Mouse (Mus musculus): Measurements from ENCODE around the gene Tesk2. TPM values are rescaled to one million over a fixed set of nuclear protein-coding genes. Genes with fewer than 3 reads are reported as not detected.
"Not testable (repeated sequence)": the region's sequence is repeated elsewhere in the genome, so short reads cannot be mapped to it uniquely, and the experiment has no call there.

Tesk2 gene
- total RNA-seq, 2 experiments from 2014 or later: 5.2 to 5.4 TPM

- DNase-seq (ENCODE audit: low spot score in 2 of 2): no peak
Observed at GRCm38 (mm10) chr4:116787985-116788760, 67.4 kb downstream of the Tesk2 start.

GRCm38 (mm10) chr4:116788956-116789355 is 68.2 kb downstream of the Tesk2 start:
- DNase-seq (ENCODE audit: low spot score in 2 of 2): peak; percentile 69 to 89

- no peak for DNase-seq (ENCODE audit: low spot score in 2 of 2)
Observed at GRCm38 (mm10) chr4:116792453-116792852, 71.7 kb downstream of the Tesk2 start.

- no peak for DNase-seq (ENCODE audit: low spot score in 2 of 2)
Observed at GRCm38 (mm10) chr4:116794273-116794672, 73.5 kb downstream of the Tesk2 start.

- no peak for DNase-seq (ENCODE audit: low spot score in 2 of 2)
Observed at GRCm38 (mm10) chr4:116796442-116797110, 75.8 kb downstream of the Tesk2 start.

- no peak for DNase-seq (ENCODE audit: low spot score in 2 of 2)
Observed at GRCm38 (mm10) chr4:116799901-116800300, 79.2 kb downstream of the Tesk2 start.

GRCm38 (mm10) chr4:116807197-116808129 is 86.7 kb downstream of the Tesk2 start, which contains the start of the genes Toe1 and Mutyh:
TSS of gene Toe1 (minus strand) at chr4:116807640.
TSS of gene Mutyh (plus strand) at chr4:116807723.
- peak; percentile 83 to 94 for DNase-seq (ENCODE audit: low spot score in 2 of 2)

- no peak for DNase-seq (ENCODE audit: low spot score in 2 of 2)
Observed at GRCm38 (mm10) chr4:116811012-116811411, 90.3 kb downstream of the Tesk2 start.

GRCm38 (mm10) chr4:116815276-116815675 is 94.5 kb downstream of the Tesk2 start:
- DNase-seq (ENCODE audit: low spot score in 2 of 2): no peak

- DNase-seq (ENCODE audit: low spot score in 2 of 2): peak; percentile 52 to 68
Observed at GRCm38 (mm10) chr4:116817486-116817885, 96.7 kb downstream of the Tesk2 start.

- no peak for DNase-seq (ENCODE audit: low spot score in 2 of 2)
Observed at GRCm38 (mm10) chr4:116819968-116820901, 99.5 kb downstream of the Tesk2 start.

- DNase-seq (ENCODE audit: low spot score in 2 of 2): peak in 1 of 2 experiments; percentile 44
Observed at GRCm38 (mm10) chr4:116820902-116821693, 100.3 kb downstream of the Tesk2 start.

GRCm38 (mm10) chr4:116821694-116822016 is 100.9 kb downstream of the Tesk2 start, which contains the start of gene Hpdl:
TSS of gene Hpdl (minus strand) at chr4:116821707.
- no peak for DNase-seq (ENCODE audit: low spot score in 2 of 2)

GRCm38 (mm10) chr4:116824541-116825004 is 103.8 kb downstream of the Tesk2 start:
- DNase-seq (ENCODE audit: low spot score in 2 of 2): peak; percentile 65 to 77

GRCm38 (mm10) chr4:116827819-116828218 is 107.1 kb downstream of the Tesk2 start:
- DNase-seq (ENCODE audit: low spot score in 2 of 2): peak in 1 of 2 experiments; percentile 71

GRCm38 (mm10) chr4:116829364-116830069 is 108.8 kb downstream of the Tesk2 start:
- DNase-seq (ENCODE audit: low spot score in 2 of 2): no peak

GRCm38 (mm10) chr4:116830070-116830368 is 109.3 kb downstream of the Tesk2 start:
- DNase-seq (ENCODE audit: low spot score in 2 of 2): no peak

- no peak for DNase-seq (ENCODE audit: low spot score in 2 of 2)
Observed at GRCm38 (mm10) chr4:116838999-116839398, 118.3 kb downstream of the Tesk2 start.

- not testable (repeated sequence) for DNase-seq (ENCODE audit: low spot score in 2 of 2)
Observed at GRCm38 (mm10) chr4:116840096-116840495, 119.3 kb downstream of the Tesk2 start.
